9 mouse cellular contexts compared by ENCODE assay signal in genomic region chr5:113830292-113830643, GRCm38 (mm10). TPM values are rescaled to one million over a fixed set of nuclear protein-coding genes. Genes with fewer than 3 reads are reported as not detected.
DNase-seq lines count a peak whose midpoint lies in the region; ATAC-seq and TF ChIP-seq lines count a peak whose summit lies in the region.
"Had no signal": no experiment of that assay in that cellular context is flagged by ENCODE, and none has a peak within 500 bp of the region (broad histone marks: within the 10 kb centered on the region; RNA-seq: fewer than 3 reads in every experiment).

No protein-coding gene starts in this region.

- no peak for TF ChIP-seq POLR2A in ES-Bruce4 (IDR thresholded peaks at IDR 0.05; ENCODE audit: insufficient read depth, low read length)

- no peak overlapping the region for H3K4me2 ChIP-seq in midbrain, postnatal 0 days (ENCODE audit: low read depth, low read length, poor library complexity, severe bottlenecking)
- no peak overlapping the region for H3K4me2 ChIP-seq in midbrain, embryonic 15.5 days
- H3K4me2 ChIP-seq: lung, embryonic 15.5 days had no signal

- intact Hi-C loops in heart, postnatal 14 days (cut with DNase I), result no loop called here

- no peaks in the 10 kb centered on the region for H3K27me3 ChIP-seq in ES-Bruce4 (ENCODE audit: control insufficient read depth, insufficient read depth, low read length, poor library complexity, severe bottlenecking)
- no peaks in the 10 kb centered on the region for H3K27me3 ChIP-seq in midbrain, postnatal 0 days (ENCODE audit: insufficient read depth, low read length)
- H3K27me3 ChIP-seq in midbrain, embryonic 15.5 days (replicated peaks), result no peaks in the 10 kb centered on the region
- H3K27me3 ChIP-seq: lung, embryonic 15.5 days had no signal

- no peaks in the 10 kb centered on the region for H3K4me1 ChIP-seq in ES-Bruce4 (ENCODE audit: control insufficient read depth, insufficient read depth, low read length)
- no peaks in the 10 kb centered on the region for H3K4me1 ChIP-seq in midbrain, postnatal 0 days (ENCODE audit: insufficient read depth, low read length)
- H3K4me1 ChIP-seq in midbrain, embryonic 15.5 days, result no peaks in the 10 kb centered on the region
- H3K4me1 ChIP-seq: lung, embryonic 15.5 days had no signal

- TF ChIP-seq EP300 in ES-Bruce4 (IDR thresholded peaks at IDR 0.05; ENCODE audit: insufficient read depth, low read depth, low read length), result no peak

- H3K4me3 ChIP-seq in ES-Bruce4 (ENCODE audit: low read depth, low read length), result peak overlapping the region; percentile 36
- no peak overlapping the region for H3K4me3 ChIP-seq in midbrain, postnatal 0 days (ENCODE audit: low read depth, low read length)
- H3K4me3 ChIP-seq in midbrain, embryonic 15.5 days, result no peak overlapping the region
- H3K4me3 ChIP-seq: lung, embryonic 15.5 days had no signal

- TF ChIP-seq CTCF in ES-Bruce4 (IDR thresholded peaks at IDR 0.05; ENCODE audit: low read depth, low read length), result no peak
- TF ChIP-seq CTCF in midbrain, postnatal 0 days (IDR thresholded peaks at IDR 0.05), result no peak

- DNase-seq in CD4-positive helper T cell, adult 2 months (ENCODE audit: low read depth, low spot score), result peak; percentile 90
- DNase-seq in heart, postnatal 14 days, result peak; percentile 42 to 43
- peak; percentile 66 to 80 for DNase-seq in monocyte, adult 2 months (ENCODE audit: low read depth in 1 of 2, low spot score in 2 of 2)
- no peak for DNase-seq in midbrain, postnatal 0 days (ENCODE audit: low spot score)
- DNase-seq in adipocyte (ENCODE audit: low spot score), result no peak

- H3K9me3 ChIP-seq in ES-Bruce4 (replicated peaks; ENCODE audit: control insufficient read depth, insufficient read depth, low read length, poor library complexity, severe bottlenecking), result no peaks in the 10 kb centered on the region
- no peaks in the 10 kb centered on the region for H3K9me3 ChIP-seq in midbrain, postnatal 0 days (ENCODE audit: low read length)
- H3K9me3 ChIP-seq in midbrain, embryonic 15.5 days, result no peaks in the 10 kb centered on the region
- H3K9me3 ChIP-seq: lung, embryonic 15.5 days had no signal

- no peak for ATAC-seq in midbrain, postnatal 0 days (ENCODE audit: low FRiP score)
- no peak for ATAC-seq in midbrain, embryonic 15.5 days (replicated peaks)
- ATAC-seq in frontal cortex, adult (ENCODE audit: low TSS enrichment), result no peak

- H3K27ac ChIP-seq in ES-Bruce4 (ENCODE audit: insufficient read depth, low read length), result no peak overlapping the region
- H3K27ac ChIP-seq in midbrain, postnatal 0 days (ENCODE audit: low read depth, low read length), result no peak overlapping the region
- H3K27ac ChIP-seq in midbrain, embryonic 15.5 days, result no peak overlapping the region
- H3K27ac ChIP-seq: lung, embryonic 15.5 days had no signal

- no peak overlapping the region for H3K9ac ChIP-seq in ES-Bruce4 (ENCODE audit: low read depth, poor library complexity, severe bottlenecking)
- H3K9ac ChIP-seq in midbrain, postnatal 0 days (replicated peaks; ENCODE audit: low read length, poor library complexity, severe bottlenecking), result no peak overlapping the region
- H3K9ac ChIP-seq in midbrain, embryonic 15.5 days, result no peak overlapping the region
- H3K9ac ChIP-seq: lung, embryonic 15.5 days had no signal

- 80% methylated on average over 10 of the region's 10 CpGs for WGBS in midbrain, postnatal 0 days
- WGBS in midbrain, embryonic 15.5 days, result 76% methylated on average over 10 of the region's 10 CpGs

- no peaks in the 10 kb centered on the region for H3K36me3 ChIP-seq in ES-Bruce4 (ENCODE audit: control insufficient read depth, insufficient read depth, low read length, poor library complexity, severe bottlenecking)
- H3K36me3 ChIP-seq in midbrain, postnatal 0 days (ENCODE audit: insufficient read depth, low read length), result no peaks in the 10 kb centered on the region
- no peaks in the 10 kb centered on the region for H3K36me3 ChIP-seq in midbrain, embryonic 15.5 days (replicated peaks)
- H3K36me3 ChIP-seq: lung, embryonic 15.5 days had no signal

RNA-seq across cellular contexts. Expression of gene Selplg, which starts 2.2 kb away (rescaled TPM):
- 0.72 and 1.9 TPM in 2 replicates for polyA plus RNA-seq in ES-Bruce4 (2011; ENCODE audit: insufficient read depth, insufficient read length, low read depth, missing spikeins)
- 1 to 10 TPM; 2.3 to 6.4 TPM for total RNA-seq in heart, postnatal 14 days (2021)
- total RNA-seq in midbrain, postnatal 0 days (2014; rRNA removed), result 0.52 and 3.1 TPM in 2 replicates
- polyA plus RNA-seq in midbrain, postnatal 0 days (2015; fragmentation: Nextera tagmentation; extraction: Ambion mirVana), result 1.9 and 2.3 TPM in 2 replicates
- 2.4 and 2.8 TPM in 2 replicates for polyA plus RNA-seq in midbrain, embryonic 15.5 days (2015; fragmentation: Nextera tagmentation; extraction: Ambion mirVana)

RNA-seq across cellular contexts. Expression of gene Tmem119, which starts 30.0 kb away (rescaled TPM):
- 0.79 and 1.2 TPM in 2 replicates for polyA plus RNA-seq in ES-Bruce4 (2011; ENCODE audit: insufficient read depth, insufficient read length, low read depth, missing spikeins)
- 10 to 100 TPM; 10.5 to 12.5 TPM for total RNA-seq in heart, postnatal 14 days (2021)
- 9.5 and 10.1 TPM in 2 replicates for total RNA-seq in midbrain, postnatal 0 days (2014; rRNA removed)
- polyA plus RNA-seq in midbrain, postnatal 0 days (2015; fragmentation: Nextera tagmentation; extraction: Ambion mirVana), result 5.9 and 6.3 TPM in 2 replicates
- 5.7 and 6.3 TPM in 2 replicates for polyA plus RNA-seq in midbrain, embryonic 15.5 days (2015; fragmentation: Nextera tagmentation; extraction: Ambion mirVana)

RNA-seq across cellular contexts. Expression of gene Iscu, which starts 57.7 kb away (rescaled TPM):
- polyA plus RNA-seq in ES-Bruce4 (2011; ENCODE audit: insufficient read depth, insufficient read length, low read depth, missing spikeins), result 47.5 and 58.2 TPM in 2 replicates
- total RNA-seq in heart, postnatal 14 days (2021), result 100 to 1,000 TPM; 140 to 145 TPM
- 65.3 and 65.8 TPM in 2 replicates for total RNA-seq in midbrain, postnatal 0 days (2014; rRNA removed)
- 96.9 and 102 TPM in 2 replicates for polyA plus RNA-seq in midbrain, postnatal 0 days (2015; fragmentation: Nextera tagmentation; extraction: Ambion mirVana)
- 75.4 and 78.4 TPM in 2 replicates for polyA plus RNA-seq in midbrain, embryonic 15.5 days (2015; fragmentation: Nextera tagmentation; extraction: Ambion mirVana)

RNA-seq across cellular contexts. Expression of gene Sart3, which starts 58.0 kb away (rescaled TPM):
- 45.0 and 49.0 TPM in 2 replicates for polyA plus RNA-seq in ES-Bruce4 (2011; ENCODE audit: insufficient read depth, insufficient read length, low read depth, missing spikeins)
- 10 to 100 TPM; 15.6 to 16.9 TPM for total RNA-seq in heart, postnatal 14 days (2021)
- 44.7 and 51.1 TPM in 2 replicates for total RNA-seq in midbrain, postnatal 0 days (2014; rRNA removed)
- polyA plus RNA-seq in midbrain, postnatal 0 days (2015; fragmentation: Nextera tagmentation; extraction: Ambion mirVana), result 24.8 and 26.5 TPM in 2 replicates
- polyA plus RNA-seq in midbrain, embryonic 15.5 days (2015; fragmentation: Nextera tagmentation; extraction: Ambion mirVana), result 53.3 and 57.5 TPM in 2 replicates

Comparison
In these comparisons a context has a peak if more than half of its experiments do, and no peak if none do; other contexts are left out.
1. DNase-seq: peak in CD4-positive helper T cell, adult 2 months (single experiment), heart, postnatal 14 days (2 of 2) and monocyte, adult 2 months (2 of 2); none in midbrain, postnatal 0 days (single experiment) and adipocyte (single experiment).